Mouse (Mus musculus): Measurements from ENCODE around the gene Zfp595. TPM values are rescaled to one million over a fixed set of nuclear protein-coding genes. Genes with fewer than 3 reads are reported as not detected.

Gene Zfp595
- polyA plus RNA-seq, 1 experiment from 2014 or later: 1.9 TPM

DNA sequence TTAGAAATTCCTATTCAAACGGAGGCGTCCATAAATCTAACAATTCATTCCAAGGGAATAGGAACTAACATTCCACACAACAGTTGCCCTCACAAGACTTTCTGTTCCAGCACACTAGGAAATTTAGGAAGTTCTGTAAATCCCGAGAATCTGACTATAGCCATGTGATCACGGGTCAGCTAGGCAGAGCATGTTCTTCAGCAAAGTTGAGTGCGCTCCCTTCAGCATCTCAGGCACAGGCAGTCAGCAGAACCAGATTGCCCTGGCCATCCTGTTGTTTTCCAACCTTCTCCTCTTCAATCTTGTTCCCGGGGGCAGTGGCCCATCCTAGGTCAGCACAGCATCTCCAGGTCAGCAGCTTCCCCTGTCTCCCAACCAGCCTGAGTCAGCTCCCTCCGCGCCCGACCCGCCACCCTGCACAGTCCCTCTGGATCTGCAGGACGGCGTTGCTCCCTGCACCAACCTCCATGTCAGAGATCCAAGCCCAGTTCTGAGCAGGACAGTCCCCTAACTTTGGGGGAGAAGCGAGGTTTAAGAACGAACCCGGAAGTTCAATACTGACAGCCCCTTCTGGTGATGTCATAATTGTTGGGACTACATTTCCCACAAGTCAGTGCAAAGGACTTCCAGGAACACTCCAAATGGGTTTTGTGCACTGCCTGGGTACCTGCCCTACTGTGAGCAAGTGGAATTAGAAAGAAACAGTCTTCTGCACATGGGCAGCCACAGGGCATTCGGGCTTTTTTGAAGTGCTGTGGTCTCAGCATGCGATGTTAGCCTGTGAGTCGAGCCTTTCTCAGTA, 63.6 kb downstream of the Zfp595 start:
- Histone ChIP-seq H3K27ac (peak overlapping the region; percentile 79), H3K36me3 (replicated peaks) (no peaks in the 10 kb centered on the region; the same call in 1 of the 2 replicates), H3K9me3 (peaks cover 10% of the 10 kb centered on the region; the same call in 1 of the 2 replicates), H3K27me3 (ENCODE audit: poor library complexity, severe bottlenecking) (no peaks in the 10 kb centered on the region), H3K4me3 (peak overlapping the region; percentile 73), H3K4me1 (peaks cover 9% of the 10 kb centered on the region; the same call in 1 of the 2 replicates)
- peak; percentile 56 for DNase-seq (ENCODE audit: extremely low spot score, low spot score)
- WGBS: 12% methylated on average over 18 of the region's 18 CpGs

Other genes with a start within 250 kb of the Zfp595 start
- 6.6 and 6.7 TPM in 2 replicates for gene Zfp708, start 234.6 kb downstream of the Zfp595 start, polyA plus RNA-seq (2016; fragmentation: Nextera tagmentation; extraction: Ambion mirVana)
- 2.7 and 2.8 TPM in 2 replicates for gene Gm28557, start 224.0 kb downstream of the Zfp595 start, polyA plus RNA-seq (2016; fragmentation: Nextera tagmentation; extraction: Ambion mirVana)
- 0.07 and 0.22 TPM in 2 replicates for gene Rslcan18, start 216.3 kb downstream of the Zfp595 start, polyA plus RNA-seq (2016; fragmentation: Nextera tagmentation; extraction: Ambion mirVana)
- gene Zfp759, start 210.9 kb downstream of the Zfp595 start, polyA plus RNA-seq (2016; fragmentation: Nextera tagmentation; extraction: Ambion mirVana): 2.2 TPM in 2 replicates
- 5.7 and 7.0 TPM in 2 replicates for gene Rsl1, start 159.4 kb downstream of the Zfp595 start, polyA plus RNA-seq (2016; fragmentation: Nextera tagmentation; extraction: Ambion mirVana)
- gene Zfp455, start 138.1 kb downstream of the Zfp595 start, polyA plus RNA-seq (2016; fragmentation: Nextera tagmentation; extraction: Ambion mirVana): 0.98 and 1.4 TPM in 2 replicates
- gene Zfp458, start 54.1 kb downstream of the Zfp595 start, polyA plus RNA-seq (2016; fragmentation: Nextera tagmentation; extraction: Ambion mirVana): 1.1 and 1.8 TPM in 2 replicates
- gene Zfp457, start 26.1 kb downstream of the Zfp595 start, polyA plus RNA-seq (2016; fragmentation: Nextera tagmentation; extraction: Ambion mirVana): 0.18 and 0.50 TPM in 2 replicates
- gene Gm28044, start 28.0 kb upstream of the Zfp595 start, polyA plus RNA-seq (2016; fragmentation: Nextera tagmentation; extraction: Ambion mirVana): 0.37 TPM in 1 of 2 replicates, not detected in the other
- 0.87 and 1.1 TPM in 2 replicates for gene Zfp953, start 28.0 kb upstream of the Zfp595 start, polyA plus RNA-seq (2016; fragmentation: Nextera tagmentation; extraction: Ambion mirVana)
- 0.50 TPM in 1 of 2 replicates, not detected in the other for gene Gm28041, start 43.2 kb upstream of the Zfp595 start, polyA plus RNA-seq (2016; fragmentation: Nextera tagmentation; extraction: Ambion mirVana)
- 0.62 and 0.86 TPM in 2 replicates for gene Zfp456, start 43.2 kb upstream of the Zfp595 start, polyA plus RNA-seq (2016; fragmentation: Nextera tagmentation; extraction: Ambion mirVana)
- gene Zfp429, start 67.2 kb upstream of the Zfp595 start, polyA plus RNA-seq (2016; fragmentation: Nextera tagmentation; extraction: Ambion mirVana): 3.4 and 4.5 TPM in 2 replicates
- gene Zfp459, start 88.8 kb upstream of the Zfp595 start, polyA plus RNA-seq (2016; fragmentation: Nextera tagmentation; extraction: Ambion mirVana): 0.86 and 1.2 TPM in 2 replicates
- 6.3 and 7.5 TPM in 2 replicates for gene Zfp874a, start 119.1 kb upstream of the Zfp595 start, polyA plus RNA-seq (2016; fragmentation: Nextera tagmentation; extraction: Ambion mirVana)
- gene Zfp874b, start 151.7 kb upstream of the Zfp595 start, polyA plus RNA-seq (2016; fragmentation: Nextera tagmentation; extraction: Ambion mirVana): 1.4 TPM in 2 replicates
- gene Zfp58, start 168.0 kb upstream of the Zfp595 start, polyA plus RNA-seq (2016; fragmentation: Nextera tagmentation; extraction: Ambion mirVana): 14.6 and 14.8 TPM in 2 replicates
- not detected in 2 replicates for gene Gm26965, start 193.6 kb upstream of the Zfp595 start, polyA plus RNA-seq (2016; fragmentation: Nextera tagmentation; extraction: Ambion mirVana)
- 21.8 and 22.4 TPM in 2 replicates for gene Zfp87, start 193.6 kb upstream of the Zfp595 start, polyA plus RNA-seq (2016; fragmentation: Nextera tagmentation; extraction: Ambion mirVana)
- 15.4 and 17.3 TPM in 2 replicates for gene Zfp748, start 221.3 kb upstream of the Zfp595 start, polyA plus RNA-seq (2016; fragmentation: Nextera tagmentation; extraction: Ambion mirVana)

Measured in forebrain, embryonic 10.5 days (tissue).